In genomic region chr9:71486127-71486526, GRCm38 (mm10) we compare ENCODE assay signal across 8 mouse cellular contexts. TPM values are rescaled to one million over a fixed set of nuclear protein-coding genes. Genes with fewer than 3 reads are reported as not detected.
DNase-seq lines count a peak whose midpoint lies in the region; ATAC-seq and TF ChIP-seq lines count a peak whose summit lies in the region.

No protein-coding gene starts in this region.

- peak overlapping the region; percentile 98 for H3K27ac ChIP-seq in heart, embryonic 15.5 days
- 0 out of 2 replicates have a peak overlapping the region, but pooled peaks have one; percentile 16 for H3K27ac ChIP-seq in MEL (ENCODE audit: control insufficient read depth, low read depth, low read length)
- peak overlapping the region; percentile 100 for H3K27ac ChIP-seq in hindbrain, embryonic 10.5 days
- H3K27ac ChIP-seq in midbrain, embryonic 10.5 days (replicated peaks) = peak overlapping the region; percentile 100

- H3K4me1 ChIP-seq in heart, embryonic 15.5 days (replicated peaks) = peaks cover 7% of the 10 kb centered on the region
- peaks cover 2 to 3% of the 10 kb centered on the region in 2 experiments; a peak in 1 of 4 replicates for H3K4me1 ChIP-seq in MEL (ENCODE audit: control insufficient read depth in 1 of 2, insufficient read depth in 2 of 2, low read length in 2 of 2)
- peaks cover 25% of the 10 kb centered on the region for H3K4me1 ChIP-seq in hindbrain, embryonic 10.5 days (replicated peaks)
- H3K4me1 ChIP-seq in midbrain, embryonic 10.5 days = peaks cover 27% of the 10 kb centered on the region

- WGBS in heart, embryonic 15.5 days = 42% methylated on average over 7 of the region's 7 CpGs
- WGBS in hindbrain, embryonic 10.5 days = 45% methylated on average over 7 of the region's 7 CpGs
- 47% methylated on average over 7 of the region's 7 CpGs for WGBS in midbrain, embryonic 10.5 days

- TF ChIP-seq RAD21 in MEL (IDR thresholded peaks at IDR 0.05; ENCODE audit: low read depth, low read length) = no peak

- peak overlapping the region; percentile 72 for H3K4me2 ChIP-seq in heart, embryonic 15.5 days

- H3K79me2 ChIP-seq in MEL (ENCODE audit: control insufficient read depth, insufficient read depth, low read length, poor library complexity) = peaks cover 27% of the 10 kb centered on the region

- H3K27me3 ChIP-seq in heart, embryonic 15.5 days = no peaks in the 10 kb centered on the region
- H3K27me3 ChIP-seq in MEL (ENCODE audit: control insufficient read depth in 1 of 2, insufficient read depth in 2 of 2, low read length in 2 of 2) = peaks cover 7 to 8% of the 10 kb centered on the region in 2 experiments; a peak in 3 of 4 replicates
- H3K27me3 ChIP-seq in hindbrain, embryonic 10.5 days (ENCODE audit: insufficient read depth, poor library complexity, severe bottlenecking) = peaks cover 7% of the 10 kb centered on the region; the same call in 1 of the 2 replicates
- no peaks in the 10 kb centered on the region for H3K27me3 ChIP-seq in midbrain, embryonic 10.5 days (ENCODE audit: low read depth, poor library complexity, severe bottlenecking)

- no peak overlapping the region for H3K9ac ChIP-seq in heart, embryonic 15.5 days
- peak overlapping the region; percentile 69 for H3K9ac ChIP-seq in MEL (ENCODE audit: control insufficient read depth, low read depth, low read length, poor library complexity, severe bottlenecking)

- ATAC-seq in heart, embryonic 15.5 days (replicated peaks; ENCODE audit: insufficient number of reproducible peaks, insufficient read depth, low FRiP score, low read depth) = no peak
- no peak for ATAC-seq in erythroid progenitor cell, adult 5-6 weeks (replicated peaks; ENCODE audit: low FRiP score, poor library complexity, severe bottlenecking)

- no peak for DNase-seq in heart, adult 8-10 months (ENCODE audit: low spot score)
- DNase-seq in MEL (ENCODE audit: low read depth, low spot score) = no peak
- DNase-seq in hindbrain, embryonic 10.5 days (ENCODE audit: low spot score) = no peak
- no peak for DNase-seq in midbrain, embryonic 10.5 days (ENCODE audit: low spot score)
- no peak for DNase-seq in left cerebral cortex, adult 11 months (ENCODE audit: low spot score)
- no peak for DNase-seq in gastrocnemius, postnatal 36 days

- H3K9me3 ChIP-seq in heart, embryonic 15.5 days (replicated peaks) = no peaks in the 10 kb centered on the region
- H3K9me3 ChIP-seq in MEL (replicated peaks; ENCODE audit: insufficient read depth, low read length) = no peaks in the 10 kb centered on the region
- no peaks in the 10 kb centered on the region for H3K9me3 ChIP-seq in hindbrain, embryonic 10.5 days
- H3K9me3 ChIP-seq in midbrain, embryonic 10.5 days (replicated peaks) = no peaks in the 10 kb centered on the region

- TF ChIP-seq POLR2A in MEL (IDR thresholded peaks at IDR 0.05; ENCODE audit: control insufficient read depth in 1 of 2, insufficient read depth in 1 of 2, low read depth in 1 of 2, low read length in 2 of 2, poor library complexity in 1 of 2) = no peak

- H3K36me3 ChIP-seq in heart, embryonic 15.5 days = peaks cover 25% of the 10 kb centered on the region
- H3K36me3 ChIP-seq in MEL (ENCODE audit: control insufficient read depth in 1 of 2, insufficient read depth in 2 of 2, low read length in 2 of 2) = peaks cover 12 to 29% of the 10 kb centered on the region in 2 experiments
- peaks cover 30% of the 10 kb centered on the region for H3K36me3 ChIP-seq in hindbrain, embryonic 10.5 days
- peaks cover 26% of the 10 kb centered on the region for H3K36me3 ChIP-seq in midbrain, embryonic 10.5 days

- no peak for TF ChIP-seq EP300 in MEL (IDR thresholded peaks at IDR 0.05; ENCODE audit: low read depth in 1 of 2, low read length in 2 of 2)

- intact Hi-C loops in gastrocnemius, postnatal 36 days (cut with DNase I) = no loop called here

- TF ChIP-seq CTCF in MEL (IDR thresholded peaks at IDR 0.05 in 2 of 3, conservative IDR thresholded peaks at IDR 0.05 in 1 of 3; ENCODE audit: control insufficient read depth in 1 of 3, insufficient read depth in 1 of 3, low read depth in 2 of 3, low read length in 3 of 3, poor library complexity in 1 of 3, severe bottlenecking in 1 of 3) = no peak

- H3K4me3 ChIP-seq in heart, embryonic 15.5 days = peak overlapping the region; percentile 91
- peak overlapping the region in 1 of 2 experiments; percentile 9; a peak in 1 of 4 replicates for H3K4me3 ChIP-seq in MEL (ENCODE audit: control insufficient read depth in 1 of 2, insufficient read depth in 1 of 2, low read depth in 2 of 2, low read length in 2 of 2)
- H3K4me3 ChIP-seq in hindbrain, embryonic 10.5 days = peak overlapping the region; percentile 97
- peak overlapping the region; percentile 98; the same call in 1 of the 2 replicates for H3K4me3 ChIP-seq in midbrain, embryonic 10.5 days

TF ChIP-seq in MEL, 35 proteins besides CTCF, POLR2A, EP300 and RAD21:
- no peak for TF ChIP-seq MAX (IDR thresholded peaks at IDR 0.05; ENCODE audit: low read length)
- no peak for TF ChIP-seq UBTF (IDR thresholded peaks at IDR 0.05; ENCODE audit: borderline replicate concordance, insufficient read depth, low read depth, low read length)

RNA-seq across cellular contexts. Expression of gene Polr2m, which starts 0.4 kb away (rescaled TPM):
- 280 and 318 TPM in 2 replicates for polyA plus RNA-seq in heart, embryonic 15.5 days (2015; fragmentation: Nextera tagmentation; extraction: Ambion mirVana)
- 100 to 1,000 TPM; 290 to 334 (median 304) TPM for total RNA-seq in heart, adult 8-10 months (2022)
- total RNA-seq in MEL (2012; rRNA removed) = 146 and 155 TPM in 2 replicates
- 100 to 1,000 TPM; 217 to 624 TPM for polyA plus RNA-seq in MEL (2012; ENCODE audit: insufficient read depth in 1 of 2, insufficient read length in 2 of 2, low read depth in 1 of 2, low replicate concordance in 2 of 2, missing spikeins in 1 of 2)
- polyA plus RNA-seq in hindbrain, embryonic 10.5 days (2016; fragmentation: Nextera tagmentation; extraction: Ambion mirVana) = 528 and 549 TPM in 2 replicates
- polyA plus RNA-seq in midbrain, embryonic 10.5 days (2016; fragmentation: Nextera tagmentation; extraction: Ambion mirVana) = 546 and 576 TPM in 2 replicates
- 100 to 1,000 TPM; 202 to 210 TPM for total RNA-seq in gastrocnemius, postnatal 36 days (2021)
- 28.1 and 33.9 TPM in 2 replicates for total RNA-seq in erythroid progenitor cell, adult 5-6 weeks (2015; ENCODE audit: low replicate concordance)
- total RNA-seq in erythroid progenitor cell, adult 5-6 weeks (2017; ENCODE audit: low replicate concordance) = 31.2 and 47.0 TPM in 2 replicates

Comparison
In these comparisons a context has a peak if more than half of its experiments do, and no peak if none do; other contexts are left out.
1. H3K27ac ChIP-seq: peak in every context shown above with its lines; median percentile 100 in hindbrain, embryonic 10.5 days; 100 in midbrain, embryonic 10.5 days; 98 in heart, embryonic 15.5 days; 16 in MEL.